In genomic region chr16:93107524-93107845, GRCm38 (mm10) we compare ENCODE assay signal across 21 mouse cellular contexts.
DNase-seq lines count a peak whose midpoint lies in the region; ATAC-seq and TF ChIP-seq lines count a peak whose summit lies in the region.
"Had no signal": no experiment of that assay in that cellular context is flagged by ENCODE, and none has a peak within 500 bp of the region (broad histone marks: within the 10 kb centered on the region; RNA-seq: fewer than 3 reads in every experiment).

No protein-coding gene starts in this region.

- peak; percentile 5 for TF ChIP-seq RAD21 in MEL (IDR thresholded peaks at IDR 0.05; ENCODE audit: low read depth, low read length)

- no peaks in the 10 kb centered on the region for H3K36me3 ChIP-seq in forebrain, postnatal 0 days (ENCODE audit: insufficient read depth)
- H3K36me3 ChIP-seq in forebrain, embryonic 14.5 days (ENCODE audit: control insufficient read depth, insufficient read depth, low read length) = no peaks in the 10 kb centered on the region
- no peaks in the 10 kb centered on the region for H3K36me3 ChIP-seq in limb, embryonic 12.5 days
- H3K36me3 ChIP-seq in limb, embryonic 10.5 days = no peaks in the 10 kb centered on the region
- peaks cover 0 to 6% of the 10 kb centered on the region in 2 experiments; a peak in 2 of 4 replicates for H3K36me3 ChIP-seq in MEL (ENCODE audit: control insufficient read depth in 1 of 2, insufficient read depth in 2 of 2, low read length in 2 of 2)
- H3K36me3 ChIP-seq in heart, embryonic 11.5 days (ENCODE audit: control insufficient read depth, insufficient read depth, low read length) = no peaks in the 10 kb centered on the region
- H3K36me3 ChIP-seq: embryonic facial prominence, embryonic 12.5 days; forebrain, embryonic 12.5 days; hindbrain, embryonic 12.5 days; limb, embryonic 13.5 days; liver, embryonic 15.5 days; midbrain, embryonic 12.5 days; neural tube, embryonic 15.5 days had no signal

- no peak for TF ChIP-seq POLR2A in MEL (IDR thresholded peaks at IDR 0.05; ENCODE audit: control insufficient read depth in 1 of 2, insufficient read depth in 1 of 2, low read depth in 1 of 2, low read length in 2 of 2, poor library complexity in 1 of 2)

- H3K9me3 ChIP-seq in forebrain, postnatal 0 days (ENCODE audit: low read length) = no peaks in the 10 kb centered on the region
- H3K9me3 ChIP-seq in forebrain, embryonic 14.5 days (replicated peaks; ENCODE audit: control insufficient read depth, low read length) = no peaks in the 10 kb centered on the region
- 0 out of 2 replicates have a peak, but pooled peaks cover 3% of the 10 kb centered on the region for H3K9me3 ChIP-seq in limb, embryonic 12.5 days
- no peaks in the 10 kb centered on the region for H3K9me3 ChIP-seq in limb, embryonic 10.5 days (replicated peaks)
- H3K9me3 ChIP-seq in MEL (replicated peaks; ENCODE audit: insufficient read depth, low read length) = no peaks in the 10 kb centered on the region
- no peaks in the 10 kb centered on the region; the same call in 1 of the 2 replicates for H3K9me3 ChIP-seq in heart, embryonic 11.5 days (replicated peaks; ENCODE audit: control insufficient read depth, low read length)
- H3K9me3 ChIP-seq: forebrain, embryonic 12.5 days; limb, embryonic 13.5 days; liver, embryonic 15.5 days; midbrain, embryonic 12.5 days had no signal

- no peak overlapping the region for H3K4me3 ChIP-seq in forebrain, postnatal 0 days (ENCODE audit: low read depth, low read length)
- no peak overlapping the region for H3K4me3 ChIP-seq in forebrain, embryonic 14.5 days (ENCODE audit: low read depth, low read length)
- no peak overlapping the region for H3K4me3 ChIP-seq in limb, embryonic 12.5 days (replicated peaks)
- no peak overlapping the region for H3K4me3 ChIP-seq in limb, embryonic 10.5 days
- H3K4me3 ChIP-seq in MEL (ENCODE audit: control insufficient read depth in 1 of 2, insufficient read depth in 1 of 2, low read depth in 2 of 2, low read length in 2 of 2) = no peak overlapping the region
- no peak overlapping the region for H3K4me3 ChIP-seq in heart, embryonic 11.5 days (ENCODE audit: low read depth, low read length)
- H3K4me3 ChIP-seq: embryonic facial prominence, embryonic 12.5 days; erythroblast, embryonic 14.5 days; forebrain, embryonic 12.5 days; hindbrain, embryonic 12.5 days; limb, embryonic 13.5 days; liver, embryonic 15.5 days; midbrain, embryonic 12.5 days; neural tube, embryonic 15.5 days had no signal

- no peak overlapping the region for H3K4me2 ChIP-seq in forebrain, postnatal 0 days (ENCODE audit: low read depth)
- H3K4me2 ChIP-seq in forebrain, embryonic 14.5 days (ENCODE audit: low read length) = no peak overlapping the region
- no peak overlapping the region for H3K4me2 ChIP-seq in limb, embryonic 12.5 days
- H3K4me2 ChIP-seq in heart, embryonic 11.5 days = no peak overlapping the region
- H3K4me2 ChIP-seq: embryonic facial prominence, embryonic 12.5 days; forebrain, embryonic 12.5 days; hindbrain, embryonic 12.5 days; limb, embryonic 13.5 days; liver, embryonic 15.5 days; midbrain, embryonic 12.5 days; neural tube, embryonic 15.5 days had no signal

- no peak overlapping the region for H3K9ac ChIP-seq in forebrain, postnatal 0 days
- no peak overlapping the region for H3K9ac ChIP-seq in forebrain, embryonic 14.5 days (ENCODE audit: low read length)
- no peak overlapping the region for H3K9ac ChIP-seq in limb, embryonic 12.5 days (replicated peaks)
- H3K9ac ChIP-seq in MEL (ENCODE audit: control insufficient read depth, low read depth, low read length, poor library complexity, severe bottlenecking) = no peak overlapping the region
- no peak overlapping the region for H3K9ac ChIP-seq in heart, embryonic 11.5 days (ENCODE audit: low read depth, low read length)
- H3K9ac ChIP-seq: embryonic facial prominence, embryonic 12.5 days; forebrain, embryonic 12.5 days; hindbrain, embryonic 12.5 days; limb, embryonic 13.5 days; liver, embryonic 15.5 days; midbrain, embryonic 12.5 days; neural tube, embryonic 15.5 days had no signal

- no peaks in the 10 kb centered on the region for H3K27me3 ChIP-seq in forebrain, postnatal 0 days (ENCODE audit: insufficient read depth, low read length)
- no peaks in the 10 kb centered on the region for H3K27me3 ChIP-seq in forebrain, embryonic 14.5 days (replicated peaks; ENCODE audit: control insufficient read depth, insufficient read depth, low read length)
- no peaks in the 10 kb centered on the region for H3K27me3 ChIP-seq in limb, embryonic 12.5 days
- H3K27me3 ChIP-seq in limb, embryonic 10.5 days (ENCODE audit: low read depth, poor library complexity, severe bottlenecking) = no peaks in the 10 kb centered on the region
- H3K27me3 ChIP-seq in MEL (ENCODE audit: control insufficient read depth in 1 of 2, insufficient read depth in 2 of 2, low read length in 2 of 2) = 0 out of 4 replicates have a peak, but pooled peaks cover 0 to 2% of the 10 kb centered on the region in 2 experiments
- 0 out of 2 replicates have a peak, but pooled peaks cover 4% of the 10 kb centered on the region for H3K27me3 ChIP-seq in heart, embryonic 11.5 days (ENCODE audit: control insufficient read depth, insufficient read depth, low read length)
- H3K27me3 ChIP-seq: embryonic facial prominence, embryonic 12.5 days; forebrain, embryonic 12.5 days; hindbrain, embryonic 12.5 days; limb, embryonic 13.5 days; midbrain, embryonic 12.5 days; neural tube, embryonic 15.5 days had no signal

- peak; percentile 7; the same call in 1 of the 2 replicates for TF ChIP-seq CTCF in forebrain, postnatal 0 days (IDR thresholded peaks at IDR 0.05; ENCODE audit: low read depth)
- TF ChIP-seq CTCF in MEL (IDR thresholded peaks at IDR 0.05 in 2 of 3, conservative IDR thresholded peaks at IDR 0.05 in 1 of 3; ENCODE audit: control insufficient read depth in 1 of 3, insufficient read depth in 1 of 3, low read depth in 2 of 3, low read length in 3 of 3, poor library complexity in 1 of 3, severe bottlenecking in 1 of 3) = peak in 2 of 3 experiments; percentile 16 to 37; a peak in 3 of 6 replicates

- DNase-seq in forebrain, postnatal 0 days = no peak
- DNase-seq in forebrain, embryonic 14.5 days (ENCODE audit: low spot score) = no peak
- no peak for DNase-seq in limb, embryonic 10.5 days (ENCODE audit: low spot score)
- DNase-seq in 416B (ENCODE audit: low read depth) (peak; percentile 76), MEL (ENCODE audit: low read depth, low spot score) (peak; percentile 10)
- DNase-seq in c-Kit-positive CD71-positive TER-119-positive erythroid progenitor cells, embryonic 14.5 days (ENCODE audit: low spot score) = no peak
- DNase-seq: cerebellum, adult 11-12 months; kidney, adult 18-20 months; lung, postnatal 14 days; thymus, postnatal 14 days had no signal

- H3K79me2 ChIP-seq in MEL (ENCODE audit: control insufficient read depth, insufficient read depth, low read length, poor library complexity) = no peaks in the 10 kb centered on the region

- H3K27ac ChIP-seq in forebrain, postnatal 0 days (ENCODE audit: low read depth, low read length) = no peak overlapping the region
- H3K27ac ChIP-seq in forebrain, embryonic 14.5 days (ENCODE audit: low read depth, low read length) = no peak overlapping the region
- H3K27ac ChIP-seq in limb, embryonic 12.5 days = no peak overlapping the region
- no peak overlapping the region for H3K27ac ChIP-seq in limb, embryonic 10.5 days
- H3K27ac ChIP-seq in MEL (ENCODE audit: control insufficient read depth, low read depth, low read length) = no peak overlapping the region
- H3K27ac ChIP-seq in heart, embryonic 11.5 days (ENCODE audit: low read depth, low read length) = no peak overlapping the region
- H3K27ac ChIP-seq: embryonic facial prominence, embryonic 12.5 days; forebrain, embryonic 12.5 days; hindbrain, embryonic 12.5 days; limb, embryonic 13.5 days; liver, embryonic 15.5 days; midbrain, embryonic 12.5 days; neural tube, embryonic 15.5 days had no signal

- ATAC-seq in forebrain, postnatal 0 days = no peak
- no peak for ATAC-seq in forebrain, embryonic 14.5 days
- 0 out of 2 replicates have a peak, but pooled peaks have one; percentile 26 for ATAC-seq in limb, embryonic 12.5 days (ENCODE audit: insufficient number of reproducible peaks, insufficient read depth, low FRiP score, low TSS enrichment, low read depth)
- ATAC-seq in heart, embryonic 11.5 days (replicated peaks; ENCODE audit: insufficient number of reproducible peaks, low FRiP score, low TSS enrichment) = no peak
- ATAC-seq: CD4-positive, CD25-positive, alpha-beta regulatory T cell, adult 4 months had no signal

- TF ChIP-seq EP300 in MEL (IDR thresholded peaks at IDR 0.05; ENCODE audit: low read depth in 1 of 2, low read length in 2 of 2) = no peak

- no peaks in the 10 kb centered on the region for H3K4me1 ChIP-seq in forebrain, postnatal 0 days (ENCODE audit: insufficient read depth)
- H3K4me1 ChIP-seq in forebrain, embryonic 14.5 days (ENCODE audit: control insufficient read depth, insufficient read depth, low read length) = no peaks in the 10 kb centered on the region
- no peaks in the 10 kb centered on the region for H3K4me1 ChIP-seq in limb, embryonic 12.5 days (replicated peaks)
- no peaks in the 10 kb centered on the region for H3K4me1 ChIP-seq in limb, embryonic 10.5 days
- H3K4me1 ChIP-seq in MEL (ENCODE audit: control insufficient read depth in 1 of 2, insufficient read depth in 2 of 2, low read length in 2 of 2) = peaks cover 2 to 18% of the 10 kb centered on the region in 2 experiments
- peaks cover 3% of the 10 kb centered on the region; the same call in 1 of the 2 replicates for H3K4me1 ChIP-seq in heart, embryonic 11.5 days (ENCODE audit: control insufficient read depth, insufficient read depth, low read length)
- H3K4me1 ChIP-seq: embryonic facial prominence, embryonic 12.5 days; forebrain, embryonic 12.5 days; hindbrain, embryonic 12.5 days; midbrain, embryonic 12.5 days; neural tube, embryonic 15.5 days had no signal

- 84% methylated on average over 5 of the region's 5 CpGs for WGBS in forebrain, postnatal 0 days
- 79% methylated on average over 5 of the region's 5 CpGs for whole genome bisulfite sequencing in forebrain, embryonic 14.5 days
- 87% methylated on average over 5 of the region's 5 CpGs for WGBS in limb, embryonic 12.5 days
- WGBS in limb, embryonic 10.5 days = 88% methylated on average over 5 of the region's 5 CpGs
- 85% methylated on average over 5 of the region's 5 CpGs for WGBS in heart, embryonic 11.5 days (ENCODE audit: insufficient replicate concordance)

TF ChIP-seq in MEL, 35 proteins besides CTCF, POLR2A, EP300 and RAD21:
- TF ChIP-seq TCF12 (IDR thresholded peaks at IDR 0.05; ENCODE audit: low read depth, low read length) (no peak), CHD1 (IDR thresholded peaks at IDR 0.05; ENCODE audit: low read depth, low read length) (no peak), SMC3 (IDR thresholded peaks at IDR 0.05; ENCODE audit: low read depth, low read length) (0 out of 2 replicates have a peak, but pooled peaks have one; percentile 19)
TF ChIP-seq in MEL: peak in this region for 1.

Comparison
In these comparisons a context has a peak if more than half of its experiments do, and no peak if none do; other contexts are left out.
1. DNase-seq: peak in 416B (single experiment) and MEL (single experiment); none in forebrain, postnatal 0 days (single experiment), forebrain, embryonic 14.5 days (single experiment), limb, embryonic 10.5 days (single experiment) and c-Kit-positive CD71-positive TER-119-positive erythroid progenitor cells, embryonic 14.5 days (single experiment).